ENCODE assay signal across 14 mouse cellular contexts in the genomic region with DNA sequence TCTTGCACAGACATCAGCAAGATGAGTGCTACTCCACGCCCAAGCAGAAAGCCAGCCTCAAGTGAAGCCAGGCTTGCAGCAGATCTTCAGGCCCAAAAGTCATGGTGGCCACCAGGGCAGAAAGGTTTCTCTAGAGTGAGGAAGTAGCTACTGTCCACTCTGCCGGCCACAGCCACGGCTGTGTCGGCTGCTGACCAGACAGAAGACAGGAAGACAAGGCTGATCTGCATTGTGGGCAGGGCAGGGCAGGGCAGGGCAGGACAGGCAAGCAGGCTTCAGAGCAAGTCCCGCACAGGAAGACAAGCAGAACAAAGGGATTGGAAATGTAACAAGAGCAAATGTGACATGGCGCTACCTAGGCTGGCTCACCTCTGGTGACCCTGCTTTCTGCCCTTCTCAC. TPM values are rescaled to one million over a fixed set of nuclear protein-coding genes. Genes with fewer than 3 reads are reported as not detected.
DNase-seq lines count a peak whose midpoint lies in the region; ATAC-seq and TF ChIP-seq lines count a peak whose summit lies in the region.
"Had no signal": no experiment of that assay in that cellular context is flagged by ENCODE, and none has a peak within 500 bp of the region (broad histone marks: within the 10 kb centered on the region; RNA-seq: fewer than 3 reads in every experiment).

No protein-coding gene starts in this region.

- no peaks in the 10 kb centered on the region for H3K27me3 ChIP-seq in heart, embryonic 11.5 days (ENCODE audit: control insufficient read depth, insufficient read depth, low read length)
- no peaks in the 10 kb centered on the region for H3K27me3 ChIP-seq in lung, embryonic 15.5 days
- no peaks in the 10 kb centered on the region for H3K27me3 ChIP-seq in embryonic facial prominence, embryonic 13.5 days

- TF ChIP-seq CTCF in lung, adult 2 months (IDR thresholded peaks at IDR 0.05; ENCODE audit: insufficient read depth, low read length), result no peak

- peak; percentile 39 to 61 for DNase-seq in heart, adult 18-20 months
- no peak for DNase-seq in lung, adult 2 months
- no peak for DNase-seq in c-Kit-positive CD71-positive TER-119-positive erythroid progenitor cells, embryonic 14.5 days (ENCODE audit: low spot score)
- no peak for DNase-seq in embryo, embryonic 11 days
- DNase-seq: gastrocnemius, postnatal 14 days had no signal

- TF ChIP-seq POLR2A in lung, adult 2 months (IDR thresholded peaks at IDR 0.05; ENCODE audit: borderline replicate concordance, extremely low read depth, low read depth, low read length), result no peak

- no peak overlapping the region for H3K27ac ChIP-seq in heart, embryonic 11.5 days (ENCODE audit: low read depth, low read length)
- peak overlapping the region; percentile 47; the same call in 1 of the 2 replicates for H3K27ac ChIP-seq in lung, embryonic 15.5 days
- H3K27ac ChIP-seq in embryonic facial prominence, embryonic 13.5 days, result 0 out of 2 replicates have a peak overlapping the region, but pooled peaks have one; percentile 4
- H3K27ac ChIP-seq: hindbrain, embryonic 14.5 days had no signal

- 48% methylated on average over 6 of the region's 6 CpGs for WGBS in heart, embryonic 11.5 days (ENCODE audit: insufficient replicate concordance)
- WGBS in lung, embryonic 15.5 days, result 60% methylated on average over 6 of the region's 6 CpGs
- 31% methylated on average over 6 of the region's 6 CpGs for WGBS in lung, adult 2 months
- WGBS in embryonic facial prominence, embryonic 13.5 days, result 53% methylated on average over 6 of the region's 6 CpGs

- no peak overlapping the region for H3K4me3 ChIP-seq in heart, embryonic 11.5 days (ENCODE audit: low read depth, low read length)
- no peak overlapping the region for H3K4me3 ChIP-seq in lung, embryonic 15.5 days
- H3K4me3 ChIP-seq in lung, adult 2 months (replicated peaks; ENCODE audit: extremely low read depth, low read depth, low read length), result no peak overlapping the region
- no peak overlapping the region for H3K4me3 ChIP-seq in embryonic facial prominence, embryonic 13.5 days
- H3K4me3 ChIP-seq: erythroblast, embryonic 14.5 days had no signal

- no peak for ATAC-seq in heart, embryonic 11.5 days (replicated peaks; ENCODE audit: insufficient number of reproducible peaks, low FRiP score, low TSS enrichment)
- ATAC-seq in lung, embryonic 15.5 days (ENCODE audit: borderline replicate concordance, extremely low read depth, low FRiP score, low TSS enrichment), result no peak
- no peak for ATAC-seq in embryonic facial prominence, embryonic 13.5 days (ENCODE audit: insufficient number of reproducible peaks, insufficient read depth, low FRiP score, low TSS enrichment, low read depth)
- peak; percentile 79 for ATAC-seq in megakaryocyte, adult 5-6 weeks (ENCODE audit: poor library complexity, severe bottlenecking)

- no peaks in the 10 kb centered on the region for H3K9me3 ChIP-seq in heart, embryonic 11.5 days (replicated peaks; ENCODE audit: control insufficient read depth, low read length)
- no peaks in the 10 kb centered on the region for H3K9me3 ChIP-seq in lung, embryonic 15.5 days
- H3K9me3 ChIP-seq in embryonic facial prominence, embryonic 13.5 days, result no peaks in the 10 kb centered on the region

- H3K9ac ChIP-seq in heart, embryonic 11.5 days (ENCODE audit: low read depth, low read length), result no peak overlapping the region
- H3K9ac ChIP-seq in lung, embryonic 15.5 days, result no peak overlapping the region
- H3K9ac ChIP-seq in embryonic facial prominence, embryonic 13.5 days, result no peak overlapping the region
- H3K9ac ChIP-seq: hindbrain, embryonic 14.5 days had no signal

- no peaks in the 10 kb centered on the region for H3K36me3 ChIP-seq in heart, embryonic 11.5 days (ENCODE audit: control insufficient read depth, insufficient read depth, low read length)
- H3K36me3 ChIP-seq in lung, embryonic 15.5 days, result no peaks in the 10 kb centered on the region
- no peaks in the 10 kb centered on the region for H3K36me3 ChIP-seq in embryonic facial prominence, embryonic 13.5 days

- peaks cover 26% of the 10 kb centered on the region; the same call in 1 of the 2 replicates for H3K4me1 ChIP-seq in heart, embryonic 11.5 days (ENCODE audit: control insufficient read depth, insufficient read depth, low read length)
- H3K4me1 ChIP-seq in lung, embryonic 15.5 days, result peaks cover 13% of the 10 kb centered on the region
- H3K4me1 ChIP-seq in lung, adult 2 months (ENCODE audit: control insufficient read depth, insufficient read depth, low read length), result peaks cover 12% of the 10 kb centered on the region
- peaks cover 15% of the 10 kb centered on the region for H3K4me1 ChIP-seq in embryonic facial prominence, embryonic 13.5 days

- H3K4me2 ChIP-seq in heart, embryonic 11.5 days, result no peak overlapping the region
- no peak overlapping the region for H3K4me2 ChIP-seq in lung, embryonic 15.5 days
- H3K4me2 ChIP-seq in embryonic facial prominence, embryonic 13.5 days, result no peak overlapping the region
- H3K4me2 ChIP-seq: hindbrain, embryonic 14.5 days had no signal

RNA-seq across cellular contexts. Expression of gene Cdc42, which starts 16.2 kb away (rescaled TPM):
- total RNA-seq in heart, adult 18-20 months (2021), result 100 to 1,000 TPM; 143 to 147 TPM
- 525 and 599 TPM in 2 replicates for polyA plus RNA-seq in heart, embryonic 11.5 days (2014; fragmentation: Nextera tagmentation; extraction: Ambion mirVana)
- polyA plus RNA-seq in lung, embryonic 15.5 days (2015; fragmentation: Nextera tagmentation; extraction: Ambion mirVana), result 701 and 709 TPM in 2 replicates
- polyA plus RNA-seq in lung, adult 2 months (2012; rRNA removed), result 67.9 and 124 TPM in 2 replicates
- 700 and 721 TPM in 2 replicates for polyA plus RNA-seq in embryonic facial prominence, embryonic 13.5 days (2015; fragmentation: Nextera tagmentation; extraction: Ambion mirVana)
- total RNA-seq in megakaryocyte, adult 5-6 weeks (2015), result 1,134 and 1,141 TPM in 2 replicates
- 1,082 and 1,090 TPM in 2 replicates for total RNA-seq in megakaryocyte, adult 5-6 weeks (2017)

RNA-seq across cellular contexts. Expression of gene Cela3a, which starts 35.9 kb away (rescaled TPM):
- total RNA-seq in heart, adult 18-20 months (2021), result not detected
- not detected in 2 replicates for polyA plus RNA-seq in heart, embryonic 11.5 days (2014; fragmentation: Nextera tagmentation; extraction: Ambion mirVana)
- not detected in 2 replicates for polyA plus RNA-seq in lung, embryonic 15.5 days (2015; fragmentation: Nextera tagmentation; extraction: Ambion mirVana)
- polyA plus RNA-seq in lung, adult 2 months (2012; rRNA removed), result not detected in 2 replicates
- not detected in 2 replicates for polyA plus RNA-seq in embryonic facial prominence, embryonic 13.5 days (2015; fragmentation: Nextera tagmentation; extraction: Ambion mirVana)
- total RNA-seq in megakaryocyte, adult 5-6 weeks (2015), result not detected in 2 replicates
- not detected in 2 replicates for total RNA-seq in megakaryocyte, adult 5-6 weeks (2017)
- total RNA-seq: gastrocnemius, postnatal 14 days; left cerebral cortex, postnatal 36 days; midbrain, postnatal 0 days had no signal
- polyA plus RNA-seq: erythroblast, embryonic 14.5 days; hindbrain, embryonic 14.5 days; midbrain, postnatal 0 days; stomach, embryonic 14.5 days had no signal

RNA-seq across cellular contexts. Expression of gene Cela3b, which starts 56.6 kb away (rescaled TPM):
- total RNA-seq in heart, adult 18-20 months (2021), result not detected
- polyA plus RNA-seq in heart, embryonic 11.5 days (2014; fragmentation: Nextera tagmentation; extraction: Ambion mirVana), result not detected in 2 replicates
- 0.16 and 0.94 TPM in 2 replicates for polyA plus RNA-seq in lung, embryonic 15.5 days (2015; fragmentation: Nextera tagmentation; extraction: Ambion mirVana)
- 0.57 and 12.5 TPM in 2 replicates for polyA plus RNA-seq in lung, adult 2 months (2012; rRNA removed)
- 0.29 TPM in 1 of 2 replicates, not detected in the other for polyA plus RNA-seq in embryonic facial prominence, embryonic 13.5 days (2015; fragmentation: Nextera tagmentation; extraction: Ambion mirVana)
- 0.30 TPM in 1 of 2 replicates, not detected in the other for total RNA-seq in megakaryocyte, adult 5-6 weeks (2015)
- 1.7 TPM in 1 of 2 replicates, not detected in the other for total RNA-seq in megakaryocyte, adult 5-6 weeks (2017)
- total RNA-seq: gastrocnemius, postnatal 14 days; left cerebral cortex, postnatal 36 days; midbrain, postnatal 0 days had no signal
- polyA plus RNA-seq: erythroblast, embryonic 14.5 days; hindbrain, embryonic 14.5 days; midbrain, postnatal 0 days; stomach, embryonic 14.5 days had no signal

Comparison
In these comparisons a context has a peak if more than half of its experiments do, and no peak if none do; other contexts are left out.
1. DNase-seq: peak in heart, adult 18-20 months (2 of 2); none in lung, adult 2 months (single experiment), c-Kit-positive CD71-positive TER-119-positive erythroid progenitor cells, embryonic 14.5 days (single experiment) and embryo, embryonic 11 days (single experiment).